Mouse (Mus musculus): ENCODE measurements at regions not wholly inside any gene's neighbourhood (a gene's known extent, or its start where the extent isn't known, plus 50 kb on each side); places are given as distances from the start of the nearest gene placed in this dataset.

GRCm38 (mm10) chr8:127860891-127861290 lies 497.5 kb upstream of the Nrp1 start:
- TF ChIP-seq POLR2A (IDR thresholded peaks at IDR 0.05; ENCODE audit: extremely low read depth, insufficient read depth, low read length) (no peak), CTCF (IDR thresholded peaks at IDR 0.05; ENCODE audit: extremely low read depth, insufficient read depth, low read length) (no peak)

Data from cortical plate, adult 2 months (tissue).